Mouse (Mus musculus) liver, adult 2 months (tissue): ENCODE measurements around the gene Inpp4b.

Source experiments
- CTCF ChIP-seq: fragments of 200-500 bp; IDR thresholded peaks from 2 replicates; pipeline ENCODE4 v1.5.1; 2011; ENCODE audit warnings: low read depth, low read length, control low read depth
- POLR2A ChIP-seq: fragments of 200-500 bp; IDR thresholded peaks from 2 replicates; pipeline ENCODE4 v1.6.1; 2011; ENCODE audit warnings: low read length, control low read depth; ENCODE audit not compliant: insufficient read depth; ENCODE audit errors: extremely low read depth

DNA sequence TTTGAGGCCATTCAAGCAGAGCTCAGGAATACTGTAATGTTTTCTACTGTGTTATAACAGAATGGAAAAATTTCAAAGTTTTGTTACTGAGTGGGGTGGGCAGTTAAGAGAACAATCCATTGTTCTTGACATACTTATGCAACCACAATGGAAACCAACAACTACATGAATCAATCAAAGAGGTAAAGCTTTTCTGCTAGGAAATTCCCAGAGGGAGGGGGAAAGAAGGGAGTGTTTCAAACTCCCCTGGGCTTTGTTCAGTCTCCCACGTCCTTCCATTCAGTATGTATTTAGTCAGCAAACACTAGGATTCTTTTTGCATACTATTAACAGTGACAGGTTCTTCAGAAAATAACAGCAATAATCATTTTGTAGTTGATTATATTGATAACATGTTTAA lies 517.4 kb downstream of the Inpp4b start:
- TF ChIP-seq POLR2A (no peak), CTCF (no peak)
